Mouse (Mus musculus) erythroblast, adult 5-6 weeks (primary cell): ENCODE results near the gene Pan2. TPM values are rescaled to one million over a fixed set of nuclear protein-coding genes. Genes with fewer than 3 reads are reported as not detected.
"Not testable (repeated sequence)": the region's sequence is repeated elsewhere in the genome, so short reads cannot be mapped to it uniquely, and the experiment has no call there.

Experiments used
- ATAC-seq: replicated peaks from 2 replicates; pipeline ENCODE4 v1.8.0; 2016; ENCODE audit warnings: moderate number of reproducible peaks, mild to moderate bottlenecking, moderate TSS enrichment, inconsistent platforms; ENCODE audit not compliant: poor library complexity, low FRiP score, severe bottlenecking
- total RNA-seq, 2 experiments: library from RNA; stranded (forward) in 1 of 2; stranded (reverse) in 1 of 2; fragments of 150-400 nt in 1 of 2; fragments of 200-764, 138-1000 nt in 1 of 2; gene quantifications; 2 replicates each; pipeline versions ENCODE4 v1.2.3 to v1.2.4; 2015 to 2017; ENCODE audit warnings: low replicate concordance in 2 of 2

Pan2 gene
- total RNA-seq, 2 experiments from 2014 or later: 7.5 to 7.9 TPM

- ATAC-seq: not testable (repeated sequence)
Measured at GRCm38 (mm10) chr10:128332358-128333249, 29.5 kb downstream of the Pan2 start.

DNA sequence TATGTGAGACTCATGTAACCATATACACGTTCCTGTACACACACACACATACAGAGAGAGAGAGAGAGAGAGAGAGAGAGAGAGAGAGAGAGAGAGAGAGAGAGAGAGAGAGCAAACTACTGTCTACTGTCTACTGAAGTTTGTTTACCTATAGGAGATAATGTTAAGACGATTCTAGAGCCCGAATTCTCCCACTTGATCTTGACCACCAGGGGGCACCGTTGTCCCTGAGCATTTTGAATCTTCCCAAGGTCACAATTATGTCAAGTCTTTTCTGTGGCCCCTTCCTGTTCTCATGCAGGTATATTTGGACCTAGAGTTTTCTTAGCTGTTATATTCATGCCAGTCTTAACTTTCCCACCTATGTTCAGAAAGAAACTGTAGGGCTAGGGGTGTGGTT, 32.4 kb downstream of the Pan2 start:
- peak; percentile 57 for ATAC-seq

DNA sequence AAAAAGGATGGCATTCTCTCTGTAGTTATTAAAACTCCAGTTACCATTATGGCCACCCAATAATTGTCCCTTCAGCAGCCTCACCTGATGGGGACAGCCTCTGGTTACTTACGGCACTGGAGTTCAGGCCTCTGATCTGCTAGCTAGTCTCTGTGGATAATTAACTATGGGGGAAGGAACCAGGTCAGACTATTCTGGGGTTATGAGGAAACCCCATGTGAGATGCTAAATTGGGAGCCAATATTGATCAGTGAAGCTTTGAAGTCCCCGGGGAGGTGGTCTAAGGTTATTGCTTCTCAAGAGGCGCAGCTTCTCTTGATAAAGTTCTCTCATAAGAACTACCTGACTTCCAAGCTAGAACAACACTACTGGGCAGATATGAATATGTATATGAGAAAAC, 33.1 kb downstream of the Pan2 start:
- ATAC-seq: no peak

DNA sequence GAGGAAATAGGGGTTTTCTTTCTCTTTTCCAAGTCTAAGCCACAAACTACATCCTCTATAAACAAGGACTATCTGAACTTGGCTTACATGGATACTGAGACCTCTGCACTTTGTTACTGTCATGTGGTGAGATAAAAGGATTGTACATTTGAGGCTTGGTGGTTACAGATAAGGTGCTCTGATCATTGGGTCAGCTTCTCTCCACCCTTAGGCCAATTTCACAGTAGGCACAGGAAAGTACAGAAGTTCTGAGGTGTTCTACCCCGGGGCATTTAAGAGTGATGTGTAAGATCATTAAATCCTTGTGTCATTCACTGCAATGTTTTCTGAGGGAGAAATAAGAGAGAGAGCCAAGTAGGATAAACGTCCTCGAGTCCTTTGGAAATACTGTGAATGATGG, 33.5 kb downstream of the Pan2 start:
- ATAC-seq: peak; percentile 33

DNA sequence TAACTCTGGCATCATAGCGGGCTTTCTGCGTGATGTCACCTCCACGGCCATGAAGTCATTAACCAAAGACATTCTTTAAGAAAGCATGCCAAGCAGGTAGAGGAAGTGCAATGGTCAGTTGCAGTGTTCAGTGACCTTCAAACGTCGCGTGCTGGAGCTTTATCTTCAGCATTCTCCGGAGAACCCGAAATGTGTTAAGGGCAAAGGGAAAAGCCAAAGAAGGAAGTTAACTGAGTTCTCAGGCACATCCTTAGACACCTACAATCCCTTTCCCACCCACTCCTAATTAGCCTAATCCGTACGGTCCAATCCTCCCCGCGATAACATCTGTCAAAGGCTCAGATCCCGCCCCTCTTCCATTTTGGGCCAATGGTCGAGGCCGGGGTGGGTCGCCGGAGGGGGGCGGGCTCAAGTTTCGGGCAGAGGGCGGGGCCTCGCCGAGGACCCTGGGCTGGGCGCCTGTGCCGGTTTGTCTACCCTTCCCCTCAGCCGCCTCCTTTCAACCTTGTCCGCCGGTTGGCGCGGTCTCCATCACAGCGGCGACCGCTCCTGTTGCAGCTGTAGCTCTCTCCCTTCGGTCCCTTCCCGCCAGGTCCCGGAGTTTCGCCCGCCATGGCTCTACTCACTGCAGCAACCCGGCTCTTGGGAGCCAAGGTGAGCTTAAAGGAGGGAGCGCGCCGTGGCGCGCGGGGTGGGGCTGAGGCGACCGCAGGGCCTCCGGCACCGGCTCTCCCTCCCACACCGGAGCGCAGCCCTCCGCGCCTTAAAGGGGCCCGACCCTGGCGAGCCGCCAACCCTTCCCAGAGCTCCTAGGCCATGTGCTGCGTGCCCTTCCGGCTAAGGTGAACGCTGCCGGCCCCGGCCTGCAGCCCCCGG, 34.4 kb downstream of the Pan2 start, which contains the start of gene Cs:
Gene Cs (plus strand): TSS at position 429 of the 876 bp plus-strand sequence.
- ATAC-seq: peak; percentile 77

DNA sequence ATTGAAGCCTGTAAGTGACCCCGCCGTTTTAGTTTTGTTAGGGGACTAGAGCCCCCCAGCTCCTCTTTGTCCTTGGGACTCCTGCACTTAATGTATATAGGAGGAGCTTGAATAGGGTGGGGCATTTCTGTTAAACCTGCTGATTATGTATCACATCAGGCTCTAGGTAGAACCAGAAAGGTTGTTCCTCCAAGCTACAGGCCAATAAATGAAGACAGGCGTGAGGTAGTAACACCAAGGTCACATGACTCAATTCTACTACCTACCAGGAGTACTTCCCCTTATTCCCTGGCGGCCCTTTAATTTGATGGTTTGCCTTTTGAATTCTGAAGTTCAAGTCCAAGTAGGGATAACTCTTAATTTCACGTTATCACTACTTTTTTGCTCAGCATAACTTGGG, 35.3 kb downstream of the Pan2 start:
- 0 out of 2 replicates have a peak, but pooled peaks have one; percentile 7 for ATAC-seq

DNA sequence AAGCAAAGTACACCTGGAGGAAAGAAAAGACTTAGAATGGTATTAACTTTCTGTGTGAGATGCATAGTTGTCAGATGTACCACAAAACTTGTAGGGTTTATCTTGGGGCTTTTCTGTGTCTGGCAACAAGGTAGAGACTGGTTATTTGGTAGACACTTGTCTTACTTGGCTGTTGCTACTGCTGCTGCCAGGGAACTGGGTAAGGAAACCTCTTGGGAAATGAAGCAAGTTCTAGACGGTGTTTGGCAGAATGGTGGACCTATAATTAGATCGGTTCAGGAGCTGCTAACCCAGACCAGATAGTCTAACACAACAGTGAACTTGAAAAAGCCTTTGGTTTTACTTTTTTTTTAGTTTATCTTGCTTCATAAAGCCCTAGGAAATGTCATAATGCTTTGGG, 35.8 kb downstream of the Pan2 start:
- ATAC-seq: no peak

- ATAC-seq: no peak
Measured at GRCm38 (mm10) chr10:128340257-128340656, 37.1 kb downstream of the Pan2 start.

DNA sequence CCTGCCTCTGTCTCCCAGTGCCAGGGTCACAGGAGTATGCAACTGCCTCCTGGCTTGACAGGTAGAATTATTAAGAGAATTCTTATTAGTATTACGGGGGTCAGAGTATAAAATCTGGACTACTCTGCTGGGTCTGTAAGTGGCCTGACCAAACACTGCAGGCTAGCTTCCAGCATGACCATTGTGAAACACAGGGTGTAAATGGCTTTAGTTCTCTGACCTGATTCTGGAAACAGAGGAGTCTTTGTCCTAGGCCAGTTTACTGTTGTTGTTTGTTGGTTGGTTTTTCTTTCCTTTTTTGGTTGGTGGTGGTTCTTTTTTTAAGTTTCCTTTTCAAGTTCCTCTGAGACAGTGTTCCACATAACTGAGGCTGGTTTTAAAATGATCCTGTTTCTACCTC, 40.3 kb downstream of the Pan2 start:
- no peak for ATAC-seq

GRCm38 (mm10) chr10:128344568-128345275, 41.6 kb downstream of the Pan2 start:
- ATAC-seq: peak; percentile 96

- ATAC-seq: no peak
Measured at GRCm38 (mm10) chr10:128347541-128347940, 44.4 kb downstream of the Pan2 start.

DNA sequence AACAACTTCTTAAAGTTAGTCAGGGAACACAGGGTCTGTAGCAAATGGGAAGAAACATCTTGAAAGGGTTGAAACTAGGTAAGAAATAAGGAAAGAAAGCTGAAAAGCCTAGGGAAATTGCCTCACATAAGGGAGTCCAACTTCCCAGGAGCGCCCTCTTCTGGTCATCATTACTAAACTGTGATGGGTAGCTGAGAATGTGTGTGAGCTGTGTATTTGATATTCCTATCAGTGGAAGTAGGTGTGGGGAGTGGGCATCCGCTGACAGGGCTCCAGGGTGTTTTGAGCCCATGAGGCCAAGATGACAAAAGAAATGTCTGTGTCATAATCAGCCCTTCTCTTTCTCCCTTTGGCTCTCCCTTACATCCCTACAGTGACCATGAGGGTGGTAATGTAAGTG, 55.7 kb downstream of the Pan2 start:
- ATAC-seq: peak; percentile 74

DNA sequence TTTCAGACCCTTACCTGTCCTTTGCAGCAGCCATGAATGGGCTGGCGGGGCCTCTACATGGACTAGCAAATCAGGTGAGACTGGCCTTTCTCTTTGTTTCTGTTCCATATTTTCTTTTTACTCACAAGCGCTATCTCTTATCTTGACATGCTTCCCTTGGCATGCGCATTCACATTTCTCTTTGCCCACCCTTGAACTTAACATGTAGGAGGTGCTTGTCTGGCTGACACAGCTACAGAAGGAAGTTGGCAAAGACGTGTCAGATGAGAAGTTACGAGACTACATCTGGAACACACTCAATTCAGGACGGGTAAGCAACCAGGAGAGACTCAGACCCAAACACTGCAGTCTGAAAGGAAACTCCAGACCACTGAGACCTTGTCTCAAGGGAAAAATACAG, 56.1 kb downstream of the Pan2 start:
- no peak for ATAC-seq

DNA sequence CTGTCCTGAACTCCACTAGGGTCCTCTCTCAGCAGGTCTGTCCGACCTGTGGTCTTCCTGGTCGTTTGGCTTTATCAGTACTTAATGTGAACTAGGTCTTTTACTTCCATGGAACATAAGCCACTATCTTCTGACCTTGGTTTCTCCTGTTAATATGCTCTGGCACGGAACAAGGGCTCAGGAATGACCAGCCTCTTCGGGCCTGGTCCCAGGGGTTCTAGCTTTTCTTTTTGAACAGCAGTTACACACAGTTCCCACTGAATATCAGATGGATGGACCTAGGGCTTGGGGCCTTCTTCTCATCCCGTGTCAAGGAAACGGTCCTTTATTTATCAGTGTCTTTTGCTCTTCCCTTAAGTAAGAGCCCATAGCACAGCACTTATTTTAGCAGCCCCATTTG, 58.7 kb downstream of the Pan2 start:
- ATAC-seq: no peak

GRCm38 (mm10) chr10:128362568-128362967, 59.4 kb downstream of the Pan2 start:
- ATAC-seq: no peak; the same call in 1 of the 2 replicates

DNA sequence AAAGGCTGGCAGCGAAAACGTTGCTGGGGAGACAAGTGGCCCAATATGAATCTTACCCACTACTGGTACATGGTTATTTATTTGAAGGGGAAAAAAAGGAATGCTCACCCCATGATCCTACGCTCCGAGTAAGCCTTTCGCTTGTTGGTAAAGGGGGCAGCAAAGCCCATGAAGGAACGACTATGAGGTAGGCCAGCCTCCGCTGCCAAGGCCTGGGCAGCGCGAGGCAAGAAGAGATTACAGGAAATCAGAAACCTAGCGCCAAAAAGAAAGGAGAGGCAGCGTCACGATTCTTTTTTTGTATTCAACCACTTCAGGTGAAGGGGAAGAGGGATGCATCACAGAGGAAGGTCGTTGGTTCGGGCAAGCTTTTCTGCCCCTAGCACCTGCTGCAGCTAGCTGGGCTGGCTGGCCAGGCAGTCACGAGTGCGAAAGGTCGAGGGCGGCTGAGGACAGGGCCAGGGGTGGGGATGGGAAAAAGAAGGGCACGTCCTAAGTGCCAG, 64.8 kb downstream of the Pan2 start:
- ATAC-seq: peak; percentile 42

- ATAC-seq: peak; percentile 90
Measured at GRCm38 (mm10) chr10:128368402-128369217, 65.5 kb downstream of the Pan2 start, which contains the start of gene Coq10a. Coq10a (minus strand) TSS chr10:128368997.

GRCm38 (mm10) chr10:128369218-128369543, 66.0 kb downstream of the Pan2 start:
- ATAC-seq: peak; percentile 10

GRCm38 (mm10) chr10:128369599-128369998, 66.5 kb downstream of the Pan2 start:
- no peak for ATAC-seq
